Mouse (Mus musculus) cerebellum, adult 8-10 months (tissue): ENCODE results near the gene Mpdz.

ENCODE experiments used
- DNase-seq: peaks from one replicate; pipeline ENCODE4 v3.0.0; 2022

Gene Mpdz

DNA sequence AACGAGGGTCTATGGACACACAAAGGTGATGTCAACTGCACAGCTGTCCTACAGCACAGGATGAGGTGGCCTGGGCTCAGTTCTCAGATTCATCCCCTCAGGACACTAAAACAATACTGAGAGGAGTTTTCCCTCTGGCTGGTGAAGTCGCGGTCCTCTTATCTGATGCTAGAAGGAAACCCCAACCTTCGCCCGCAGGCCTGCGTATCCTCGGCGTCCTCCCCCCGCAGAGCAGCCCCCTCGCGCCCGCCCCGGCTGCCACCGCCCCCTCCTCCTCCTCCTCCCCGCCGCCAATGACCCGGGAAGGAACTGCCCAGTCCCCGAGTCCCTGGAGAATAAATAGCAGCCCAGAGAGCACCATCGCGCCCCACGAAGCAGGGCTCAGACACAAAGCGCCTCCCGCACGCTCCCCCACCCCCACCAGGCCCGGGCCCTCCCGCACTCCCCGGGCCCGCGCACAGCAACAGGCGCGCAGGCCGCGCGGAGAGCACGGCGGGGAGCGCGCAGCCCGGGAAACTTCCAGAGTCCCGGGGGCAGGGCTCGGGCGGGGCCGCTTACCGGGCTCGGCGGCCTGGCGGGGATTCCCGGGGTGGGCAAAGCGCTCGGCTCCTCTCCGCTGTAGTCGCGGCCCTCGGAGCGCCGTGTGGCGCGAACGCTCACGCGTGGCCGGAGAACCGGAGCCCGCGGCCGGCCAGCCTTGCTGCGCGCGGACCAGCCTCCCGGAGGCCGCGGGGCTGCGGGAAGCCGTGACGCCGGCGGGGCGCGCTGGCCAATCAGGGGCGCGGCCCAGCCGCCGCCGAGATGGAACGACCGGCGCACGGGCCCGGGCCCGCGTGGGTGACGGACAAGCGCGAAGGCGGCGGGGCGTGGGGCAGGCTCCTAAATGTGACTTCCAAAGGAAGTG, at the start of gene Mpdz:
Mpdz (minus strand) TSS at position 738 of the 904 bp plus-strand sequence.
- DNase-seq: peak; percentile 66

DNA sequence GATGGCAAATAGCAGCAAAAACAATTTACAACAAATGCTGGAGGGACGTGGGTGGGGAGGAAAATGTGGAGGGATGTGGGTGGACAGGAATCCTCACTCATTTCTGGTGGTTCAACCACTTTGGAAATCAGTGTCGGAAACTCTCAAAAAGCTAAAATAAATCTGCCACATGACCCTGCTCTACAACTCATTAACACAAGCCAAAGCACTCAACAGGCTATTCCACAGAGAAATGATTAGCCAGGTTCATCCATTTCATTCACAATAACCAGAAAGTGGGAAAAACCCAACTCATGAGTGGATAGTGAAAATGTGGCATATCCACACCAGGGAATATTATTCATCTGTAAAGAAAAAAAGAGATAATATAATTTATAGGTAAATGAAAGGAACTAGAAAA, 47.9 kb upstream of the Mpdz start:
- no peak for DNase-seq

DNA sequence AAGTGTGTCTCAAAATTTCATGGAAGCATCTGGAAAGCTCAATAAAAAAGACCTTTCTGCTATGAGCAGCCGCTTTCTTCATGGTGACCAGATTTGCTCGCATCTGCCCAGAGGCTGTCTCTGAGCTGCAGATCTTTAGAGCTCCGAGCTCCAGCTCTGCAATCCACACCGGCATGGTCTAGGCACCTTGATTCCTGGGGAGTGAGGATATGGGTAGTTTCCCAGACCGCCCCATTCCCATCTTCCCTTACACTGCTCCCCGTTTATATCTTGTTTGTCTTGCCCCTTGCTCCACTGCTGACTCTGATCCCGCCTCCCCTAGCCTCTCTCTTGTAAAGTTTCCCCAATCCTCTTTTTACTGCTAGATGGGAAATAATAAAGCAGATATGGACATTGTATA, 42.0 kb upstream of the Mpdz start:
- DNase-seq: no peak

DNA sequence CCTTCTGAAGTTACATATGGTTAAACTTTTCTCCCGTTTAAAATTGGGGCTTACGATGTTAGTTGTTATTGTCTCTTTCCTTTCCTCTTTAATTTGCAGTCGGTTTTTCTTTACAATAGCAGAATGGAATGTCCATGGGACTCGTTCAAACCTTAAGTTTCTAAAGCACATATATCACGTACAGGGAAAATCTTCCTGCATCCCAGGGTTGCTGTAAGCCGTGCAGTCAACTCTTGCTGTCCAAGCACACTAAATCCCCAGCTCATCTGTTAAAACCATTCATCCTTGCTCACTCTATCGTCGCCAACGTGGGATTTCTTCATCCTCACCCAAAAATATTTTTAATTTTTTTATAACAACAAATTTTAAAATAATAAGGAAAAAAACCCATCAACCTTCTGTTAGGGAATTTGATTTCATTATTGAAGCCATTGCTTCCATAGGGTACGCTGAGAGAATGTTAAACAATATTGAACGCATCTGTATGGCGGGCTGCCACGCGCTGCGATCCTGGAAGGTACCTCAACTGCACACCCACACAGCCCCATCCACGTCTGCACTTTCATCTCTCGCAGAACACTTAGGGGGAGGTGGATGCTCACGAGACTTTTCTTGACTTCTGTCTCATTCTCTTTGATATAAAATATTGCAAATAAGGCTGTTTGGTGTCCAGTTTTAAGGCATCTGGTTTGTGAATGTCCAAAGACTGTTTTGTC, 41.4 kb upstream of the Mpdz start:
- DNase-seq: no peak

DNA sequence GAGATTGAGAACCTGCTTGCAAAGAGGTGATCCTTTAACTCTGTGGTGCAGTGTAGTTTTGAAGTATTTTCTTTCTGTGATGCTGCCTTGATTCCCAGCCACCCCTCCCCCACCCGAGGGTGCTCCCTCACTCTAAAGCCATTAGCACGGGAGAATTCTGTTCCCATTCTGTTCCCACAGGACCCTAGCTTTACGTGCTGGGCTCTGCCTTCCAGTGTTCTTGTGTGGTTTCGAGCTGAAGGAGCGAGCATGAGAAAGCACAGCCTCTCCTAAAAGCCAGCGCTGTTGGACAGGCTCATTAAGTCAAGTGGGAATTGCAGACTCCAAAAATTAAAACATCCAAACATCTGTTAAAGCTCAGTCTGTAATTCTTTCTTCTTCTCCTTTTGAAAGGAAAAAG, 40.5 kb upstream of the Mpdz start:
- DNase-seq: no peak

DNA sequence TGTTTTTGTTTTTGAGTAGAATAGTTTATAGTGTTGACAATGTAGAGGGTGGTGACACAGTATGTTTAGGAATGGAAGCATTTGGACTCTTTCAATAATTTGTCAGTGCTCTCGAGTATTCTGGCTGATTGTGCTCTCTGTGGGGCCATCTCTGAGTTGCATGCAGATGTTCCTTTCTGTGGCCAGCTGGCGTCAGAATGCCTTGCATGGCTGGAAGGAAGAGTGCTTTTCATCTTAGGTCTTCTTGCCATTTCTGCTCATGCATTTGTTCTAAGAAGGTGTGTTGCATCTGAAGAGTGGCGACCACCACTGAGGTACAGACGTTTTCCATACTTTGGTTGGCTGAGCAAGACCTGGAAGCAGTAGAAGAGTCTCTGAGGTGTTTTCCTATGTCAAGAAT, 24.2 kb upstream of the Mpdz start:
- DNase-seq: no peak

DNA sequence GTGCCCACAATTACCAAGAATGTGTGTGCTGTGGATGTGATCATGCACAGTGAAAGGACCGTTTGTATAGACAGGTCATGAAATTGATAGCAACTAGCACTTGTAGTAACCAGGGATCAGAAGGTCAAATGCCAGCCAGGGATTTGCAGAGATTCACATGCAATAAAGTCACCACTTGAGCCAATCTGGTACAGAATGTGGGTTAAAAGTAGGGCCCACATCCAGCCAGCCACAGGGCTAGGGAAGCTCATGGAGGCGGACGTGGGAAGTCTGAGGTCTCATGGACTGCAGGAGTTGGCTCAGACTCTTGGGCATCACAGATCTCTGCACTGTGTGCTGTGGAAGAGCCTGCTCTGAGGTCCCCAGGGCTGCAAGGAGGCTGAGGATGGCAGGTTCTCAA, 22.6 kb upstream of the Mpdz start:
- no peak for DNase-seq

DNA sequence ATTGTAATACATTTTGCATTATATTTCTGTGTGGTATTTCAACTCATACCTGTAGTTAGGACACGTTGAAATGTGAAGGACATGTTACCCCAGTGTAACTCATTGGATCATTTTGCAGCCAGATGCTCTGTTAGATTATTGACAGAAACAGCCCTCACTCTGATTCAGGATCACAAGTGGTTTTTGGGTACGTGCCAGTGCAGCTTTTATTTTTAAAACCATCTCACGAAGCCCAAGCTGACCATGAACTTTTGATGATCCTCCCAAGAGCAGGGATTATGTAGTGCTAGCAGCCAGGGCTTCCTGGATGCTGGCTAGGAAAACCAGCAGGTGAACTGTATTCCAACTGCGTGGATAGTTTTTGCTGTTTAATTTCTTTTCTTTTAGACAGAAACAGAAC, 19.6 kb upstream of the Mpdz start:
- no peak for DNase-seq

DNA sequence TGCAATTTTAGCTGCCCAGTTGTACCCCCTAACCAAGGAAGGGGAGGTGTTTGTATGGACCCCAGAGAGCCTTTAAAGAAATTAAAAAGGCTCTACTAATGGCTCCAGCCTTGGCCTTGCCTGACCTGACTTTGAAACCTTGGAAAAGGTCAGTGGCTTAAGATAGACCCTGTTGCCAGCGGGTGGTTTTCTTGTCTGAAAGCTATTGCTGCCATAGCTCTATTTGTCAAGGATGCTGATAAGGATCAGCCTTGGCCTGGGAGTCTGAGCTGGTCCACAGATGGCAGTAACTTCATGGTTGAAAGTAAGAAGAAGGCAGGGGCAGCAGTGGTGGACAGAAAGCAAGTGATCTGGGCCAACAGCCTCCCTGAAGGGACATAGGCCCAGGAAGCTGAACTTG, 16.3 kb upstream of the Mpdz start:
- DNase-seq: no peak

DNA sequence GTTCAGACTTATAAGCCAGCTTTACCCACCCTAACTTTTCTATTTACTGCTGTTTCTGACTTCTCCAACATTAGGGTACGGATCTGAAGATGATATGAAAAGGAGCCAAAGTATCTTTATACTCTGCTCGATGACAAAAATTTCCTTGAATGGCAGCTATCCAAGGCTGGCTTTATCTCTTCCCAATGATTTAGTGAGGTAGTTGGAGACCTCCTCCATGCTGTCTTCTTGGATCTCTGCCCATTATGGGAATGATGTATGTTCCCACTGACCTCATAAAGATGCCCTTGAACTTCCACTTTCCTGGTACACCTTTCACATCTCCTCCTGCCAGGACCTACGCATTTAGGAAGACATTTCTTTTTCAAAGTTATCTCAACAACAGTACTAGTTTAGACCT, 11.2 kb upstream of the Mpdz start:
- no peak for DNase-seq

DNA sequence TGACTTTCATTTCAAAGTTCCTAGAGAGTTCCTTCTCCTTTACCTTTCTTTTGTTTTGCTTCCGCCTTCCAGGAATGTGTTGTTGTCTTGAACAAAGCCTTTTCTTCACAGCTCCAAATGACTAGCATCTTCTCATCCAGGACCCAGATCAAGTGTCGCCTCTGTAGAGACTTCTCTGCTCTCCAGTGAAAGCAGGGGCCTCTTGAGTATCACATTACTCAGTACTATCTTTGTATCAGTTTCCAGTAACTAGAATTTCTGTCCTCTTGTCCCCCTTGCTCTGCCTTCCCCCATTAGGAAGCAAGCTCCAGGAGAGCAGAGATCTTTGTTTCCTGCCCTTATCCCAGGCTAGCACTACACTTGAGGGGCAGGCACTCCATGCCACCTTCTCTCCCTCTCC, 9.6 kb upstream of the Mpdz start:
- no peak for DNase-seq

DNA sequence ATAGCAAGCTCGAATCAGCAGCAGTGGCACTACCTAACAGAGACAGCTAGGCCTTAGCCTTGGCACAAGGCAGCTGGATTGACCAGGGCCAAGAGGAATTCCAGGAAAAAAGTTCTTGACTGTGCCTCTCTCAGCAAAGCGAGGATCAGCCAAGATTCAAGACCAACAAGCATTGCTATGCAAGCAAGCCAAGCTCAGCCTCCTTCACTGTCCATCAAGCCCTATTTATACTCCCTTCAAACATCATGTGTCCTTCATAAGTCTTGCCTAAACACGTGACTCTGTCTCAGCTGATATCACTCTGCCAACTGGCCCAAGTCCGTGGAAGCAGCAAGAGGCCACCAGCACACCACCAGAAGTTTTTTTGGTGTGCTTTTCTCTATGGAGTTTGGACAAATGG, 6.8 kb upstream of the Mpdz start:
- no peak for DNase-seq

DNA sequence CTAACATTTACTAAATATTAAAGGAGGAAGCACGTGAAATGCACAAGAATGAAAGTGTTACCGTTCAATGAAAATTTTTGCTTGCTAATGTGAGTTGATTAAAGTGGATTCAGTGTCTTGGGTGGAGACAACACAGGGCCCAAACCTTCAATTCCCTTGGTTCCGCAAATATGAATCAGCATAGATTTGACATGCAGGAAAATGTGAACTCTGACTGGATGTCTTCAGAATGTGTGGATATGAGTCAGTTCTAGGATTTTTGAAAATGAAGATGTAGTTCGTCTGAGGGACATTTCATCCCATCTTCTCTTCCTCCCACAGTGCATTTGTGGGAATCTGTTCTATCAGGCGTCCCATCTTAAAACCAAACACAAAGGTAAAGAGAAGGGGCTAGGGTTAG, 951 bp upstream of the Mpdz start:
- no peak for DNase-seq

DNA sequence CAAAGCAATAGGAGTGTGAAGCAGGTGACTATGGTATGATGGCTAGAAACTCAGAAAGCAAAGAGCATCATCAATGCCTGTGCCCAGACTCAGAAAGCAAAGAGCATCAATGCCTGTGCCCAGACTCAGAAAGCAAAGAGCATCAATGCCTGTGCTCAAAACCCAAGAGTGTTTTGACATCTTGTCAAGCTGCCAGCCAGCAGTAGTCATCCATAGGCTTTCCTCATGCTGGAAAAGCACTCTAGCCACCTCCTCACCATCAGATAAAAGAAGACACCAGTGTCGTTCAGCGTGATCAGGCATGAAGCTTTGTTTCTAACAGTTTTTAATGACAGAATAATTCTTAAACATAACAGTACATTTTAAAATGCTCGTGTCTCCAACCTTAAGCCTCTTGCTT, 8.7 kb downstream of the Mpdz start:
- no peak for DNase-seq

DNA sequence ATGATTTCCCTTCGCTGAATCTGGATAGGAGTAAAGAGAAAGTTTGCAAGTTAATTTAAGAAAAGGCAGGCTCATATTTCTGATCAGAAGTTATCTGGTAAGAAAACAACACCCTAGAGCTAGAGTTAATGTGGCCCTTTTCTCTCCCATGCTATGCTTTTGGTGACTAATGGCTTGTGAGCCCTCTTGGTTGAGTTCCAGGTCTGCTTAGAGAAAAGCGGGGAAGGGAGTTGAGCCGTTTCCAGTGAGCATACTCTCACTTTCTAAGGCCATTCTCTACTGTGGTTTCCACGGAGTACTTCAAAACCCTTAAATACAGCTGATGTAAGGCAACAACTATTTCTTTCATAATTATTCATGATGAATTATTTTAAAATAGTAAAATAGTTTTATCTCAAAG, 11.8 kb downstream of the Mpdz start:
- DNase-seq: no peak

DNA sequence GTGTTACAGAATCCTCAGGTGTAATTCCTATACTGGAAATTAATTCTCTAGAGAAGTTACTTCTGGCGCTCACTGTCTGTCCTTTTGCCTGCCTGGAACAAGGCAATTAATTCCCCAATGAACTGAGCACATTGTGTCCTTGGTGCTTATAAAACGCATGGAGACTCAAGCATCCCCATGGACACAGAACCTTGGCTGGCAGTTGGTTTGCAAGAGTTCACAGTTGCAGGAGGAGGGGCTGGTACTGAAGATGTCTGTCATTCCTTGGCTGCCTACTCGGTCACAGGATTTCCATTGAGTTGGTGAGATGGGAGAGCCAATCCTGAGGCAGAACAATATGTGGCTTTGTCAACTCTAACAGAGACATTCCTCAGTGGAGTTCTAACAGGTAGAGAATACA, 12.5 kb downstream of the Mpdz start:
- DNase-seq: no peak

DNA sequence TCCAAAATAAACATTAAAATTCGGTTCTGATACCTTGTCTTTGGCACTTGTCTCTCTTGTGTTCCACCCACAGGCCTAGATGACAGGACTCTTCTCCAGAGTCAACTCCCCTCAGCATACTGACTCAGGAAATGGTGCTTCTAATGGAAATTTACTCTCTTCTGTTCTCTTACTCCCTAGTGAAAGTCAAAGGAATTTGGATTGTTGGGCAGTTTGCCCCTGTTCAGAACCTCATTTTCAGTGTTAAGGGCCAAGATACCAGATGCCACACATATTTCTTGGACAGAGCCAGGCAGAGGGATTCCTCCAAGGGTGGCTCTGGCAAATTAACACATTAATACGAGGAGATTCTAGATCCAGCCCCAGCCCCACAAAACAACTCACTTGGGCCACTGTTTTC, 12.9 kb downstream of the Mpdz start:
- DNase-seq: peak; percentile 28

DNA sequence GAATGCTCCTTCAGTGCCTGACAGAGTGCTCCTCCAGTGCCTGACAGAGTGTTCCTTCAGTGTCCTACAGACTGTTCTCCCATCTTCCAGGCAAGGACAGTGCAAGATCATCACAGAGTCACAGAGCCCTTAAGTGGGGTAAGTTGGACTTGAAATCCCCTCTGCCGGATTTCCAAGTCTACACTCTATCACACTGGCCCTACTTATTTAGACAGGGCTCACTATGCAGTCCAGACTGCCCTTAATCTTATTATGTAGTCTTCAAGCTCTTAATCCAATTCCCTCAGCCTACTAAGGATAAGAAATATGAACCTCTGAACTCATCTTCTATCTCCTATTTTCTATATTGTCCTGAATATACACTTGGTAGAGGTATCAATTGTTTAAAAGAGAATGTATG, 19.1 kb downstream of the Mpdz start:
- DNase-seq: no peak

DNA sequence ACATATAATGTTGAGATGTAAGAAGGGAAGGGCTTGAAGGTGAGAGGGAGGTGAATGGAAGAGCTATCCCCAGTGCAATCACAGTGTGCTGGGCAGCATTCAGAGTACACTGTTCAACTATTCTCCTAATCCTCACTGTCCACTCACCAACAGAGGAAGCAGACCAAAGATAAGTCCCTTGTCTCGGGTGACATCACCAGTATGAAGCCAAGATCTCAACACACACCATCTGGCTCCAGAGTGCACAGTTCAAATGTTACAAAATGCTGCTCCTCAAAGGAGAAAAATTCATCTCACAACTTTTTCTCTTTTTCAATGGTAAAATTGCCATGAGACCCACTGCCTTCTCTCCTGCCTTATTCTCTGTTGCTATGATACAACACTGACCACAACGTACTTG, 21.0 kb downstream of the Mpdz start:
- DNase-seq: no peak

DNA sequence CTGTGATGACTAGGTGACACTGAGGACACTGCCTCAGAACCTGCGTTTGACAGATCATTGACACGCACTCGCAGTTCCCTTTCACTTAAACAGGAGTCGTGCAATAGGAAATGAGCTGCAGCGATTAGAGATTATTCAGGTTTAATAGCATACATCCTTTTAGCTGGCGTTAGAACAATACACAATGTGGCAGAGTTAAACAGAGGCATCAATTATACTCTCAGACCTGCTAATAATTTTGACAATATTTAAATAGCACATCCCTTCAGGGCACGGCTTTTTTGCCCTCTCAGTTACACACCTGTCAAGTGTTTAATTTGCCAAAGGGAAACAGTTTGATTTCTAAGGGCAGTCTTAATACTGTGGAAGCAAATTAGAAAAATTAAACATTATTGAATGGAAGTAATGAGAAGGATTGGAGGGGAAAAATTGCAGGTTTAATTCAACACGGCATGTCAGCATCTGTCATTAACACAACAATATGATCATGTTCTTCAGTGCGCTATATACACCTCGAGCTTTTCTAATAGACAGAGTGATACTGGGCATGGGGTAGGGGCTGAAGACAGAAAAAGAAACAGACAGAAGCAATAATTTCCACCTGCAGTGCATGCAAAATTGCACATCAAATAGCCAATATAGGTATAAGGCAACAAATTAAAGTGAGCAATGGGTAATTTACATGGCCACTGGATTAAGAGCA, 27.1 kb downstream of the Mpdz start:
- no peak for DNase-seq

DNA sequence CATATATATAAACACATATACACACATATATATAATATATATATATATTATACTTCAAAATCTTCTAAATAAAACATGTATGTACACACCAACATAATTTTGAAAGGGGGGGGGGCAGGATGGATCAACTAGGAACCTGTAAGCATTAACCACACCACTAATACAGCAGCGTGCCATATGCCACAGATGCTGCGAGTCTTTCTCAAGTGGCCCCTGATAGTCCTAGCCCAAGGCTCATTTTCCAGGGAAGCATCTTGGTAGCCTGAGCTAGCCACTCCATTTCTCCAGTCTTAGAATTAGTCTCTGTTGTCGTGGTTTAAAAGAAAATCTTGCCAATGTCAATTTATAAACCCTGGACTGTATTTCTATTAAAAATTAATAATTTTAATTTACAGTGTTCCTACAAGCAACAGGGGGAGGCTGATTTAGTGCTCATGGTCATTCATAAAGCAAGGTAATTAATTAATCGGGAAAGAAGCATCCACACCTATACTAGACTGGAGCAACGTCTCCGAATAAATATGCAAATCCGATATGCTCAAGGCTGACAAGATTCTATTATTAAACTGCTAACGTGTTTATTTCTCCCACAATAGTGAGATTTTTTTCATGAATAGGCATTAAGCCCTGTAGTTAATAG, 27.8 kb downstream of the Mpdz start:
- DNase-seq: no peak

DNA sequence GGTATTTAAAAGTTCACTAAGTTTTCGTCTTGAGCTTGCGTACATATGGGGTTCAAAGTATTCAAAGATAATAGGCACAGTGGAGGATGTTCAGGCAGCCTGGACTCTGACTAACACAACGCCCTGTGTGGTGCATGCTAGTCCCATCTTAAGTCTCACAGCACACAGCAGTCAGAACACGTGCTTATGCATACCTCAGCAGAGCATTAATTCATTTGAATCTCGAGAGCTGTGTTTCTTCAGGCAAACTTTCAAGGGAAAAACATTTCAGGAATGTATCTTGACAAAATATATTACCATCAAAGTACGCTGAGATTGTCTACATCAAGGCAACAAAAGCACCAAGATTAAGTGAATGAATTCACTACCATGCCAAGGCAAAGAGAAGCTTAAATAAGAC, 45.7 kb downstream of the Mpdz start:
- DNase-seq: no peak

DNA sequence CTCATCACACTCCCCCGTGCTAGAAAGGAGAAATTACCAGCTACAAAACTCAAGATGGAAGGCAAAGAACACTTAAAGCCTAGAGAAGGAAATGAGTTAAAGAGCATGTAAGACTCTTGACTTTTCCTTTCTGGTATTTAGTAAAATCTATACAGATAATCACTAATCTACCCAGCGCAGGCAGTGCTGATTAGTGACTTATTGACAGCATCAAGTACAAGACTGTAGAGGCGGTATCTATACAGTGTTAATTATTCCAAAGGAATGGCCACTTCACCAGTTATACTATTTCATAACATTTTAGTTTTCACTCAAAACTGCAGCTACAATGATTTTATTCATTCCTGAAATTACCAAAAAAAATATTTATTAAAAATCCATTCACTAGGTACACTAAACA, 49.7 kb downstream of the Mpdz start:
- DNase-seq: no peak
